Mouse (Mus musculus) adipose tissue, adult 10 weeks (tissue): ENCODE data around the gene Stk32c. TPM values are rescaled to one million over a fixed set of nuclear protein-coding genes. Genes with fewer than 3 reads are reported as not detected.

Source experiments
- polyA plus RNA-seq: library from polyadenylated mRNA; stranded (reverse); fragments of 350-450 nt; fragmentation: Illumina TruSeq; extraction: RNeasy Lipid Tissue Mini Kit (QIAGEN cat#74804); gene quantifications from one replicate; pipeline ENCODE4 v1.2.3, GENCODE M21; 2014; ENCODE audit warnings: low read depth, low replicate concordance

Stk32c gene
- polyA plus RNA-seq = 6.8 TPM

GRCm38 (mm10) chr7:139212754-139213745, at the start of gene Stk32c, which contains the start of gene Lrrc27:
Gene Stk32c (minus strand): TSS chr7:139213307.
Gene Lrrc27 (plus strand): TSS chr7:139212988.

GRCm38 (mm10) chr7:139247881-139248614, 34.9 kb upstream of the Stk32c start, which contains the start of gene Pwwp2b:
Gene Pwwp2b (plus strand): TSS chr7:139248482.

GRCm38 (mm10) chr7:139085629-139086194, 127.4 kb downstream of the Stk32c start, which contains the start of gene Dpysl4:
Gene Dpysl4 (plus strand): TSS chr7:139086001.

Other genes with a start within 250 kb of the Stk32c start
- gene Dpysl4, start 127.3 kb downstream of the Stk32c start, polyA plus RNA-seq = 0.83 TPM
- gene Lrrc27, start 319 bp downstream of the Stk32c start, polyA plus RNA-seq = 25.5 TPM
- 17.9 TPM for gene Pwwp2b, start 35.2 kb upstream of the Stk32c start, polyA plus RNA-seq
- 31.5 TPM for gene Inpp5a, start 175.8 kb upstream of the Stk32c start, polyA plus RNA-seq